Mouse (Mus musculus) hindbrain, postnatal 0 days (tissue): ENCODE measurements at regions not wholly inside any gene's neighbourhood (a gene's known extent, or its start where the extent isn't known, plus 50 kb on each side); places are given as distances from the start of the nearest gene placed in this dataset.

Source experiments
- ATAC-seq: fragments of 200-750 bp; cut with Nextera tagmentation; 2 replicates; pipeline ENCODE4 v1.8.0; 2017; ENCODE audit warnings: mild to moderate bottlenecking, moderate TSS enrichment, moderate library complexity
- DNase-seq: peaks from one replicate; pipeline ENCODE4 v3.0.0-alpha.2; 2015; ENCODE audit warnings: low spot score
- H3K27ac ChIP-seq: fragments of 300-500 bp; sonication (generic); 2 replicates; pipeline ENCODE4 v1.5.1; 2014; ENCODE audit warnings: mild to moderate bottlenecking
- H3K27me3 ChIP-seq: fragments of 300-500 bp; sonication (generic); 2 replicates; pipeline ENCODE4 v1.6.1; 2014; ENCODE audit warnings: low read length, mixed read lengths; ENCODE audit not compliant: insufficient read depth
- H3K36me3 ChIP-seq: fragments of 300-500 bp; sonication (generic); 2 replicates; pipeline ENCODE4 v1.6.1; 2014; ENCODE audit warnings: low read length, mixed read lengths; ENCODE audit not compliant: insufficient read depth
- H3K4me1 ChIP-seq: fragments of 300-500 bp; sonication (generic); 2 replicates; pipeline ENCODE4 v1.6.1; 2014; ENCODE audit warnings: antibody characterized with exemption, low read length, mixed read lengths; ENCODE audit not compliant: insufficient read depth
- H3K4me2 ChIP-seq: fragments of 300-500 bp; sonication (generic); 2 replicates; pipeline ENCODE4 v1.6.1; 2014; ENCODE audit warnings: low read depth, mild to moderate bottlenecking, low read length, moderate library complexity, mixed read lengths
- H3K4me3 ChIP-seq: fragments of 300-500 bp; sonication (generic); 2 replicates; pipeline ENCODE4 v1.5.1; 2014; ENCODE audit warnings: low read length
- H3K9ac ChIP-seq: fragments of 300-500 bp; sonication (generic); replicated peaks from 2 replicates; pipeline ENCODE4 v1.6.1; 2014; ENCODE audit warnings: mild to moderate bottlenecking, low read length, moderate library complexity, mixed read lengths
- H3K9me3 ChIP-seq: fragments of 300-500 bp; sonication (generic); 2 replicates; pipeline ENCODE4 v1.6.1; 2016; ENCODE audit warnings: low read length, mixed read lengths
- CTCF ChIP-seq: IDR thresholded peaks from 2 replicates; pipeline ENCODE4 v1.5.1; 2016; ENCODE audit warnings: antibody characterized with exemption, control low read depth, low read depth
- WGBS: fragments of 180-500 bp; shearing (Covaris S2); extraction: QIAGEN DNeasy Blood & Tissue Kit; methylation state at CpG from one replicate; pipeline ENCODE4 v1.1.7; 2014; 5-methylcytosine and 5-hydroxymethylcytosine counted together

DNA sequence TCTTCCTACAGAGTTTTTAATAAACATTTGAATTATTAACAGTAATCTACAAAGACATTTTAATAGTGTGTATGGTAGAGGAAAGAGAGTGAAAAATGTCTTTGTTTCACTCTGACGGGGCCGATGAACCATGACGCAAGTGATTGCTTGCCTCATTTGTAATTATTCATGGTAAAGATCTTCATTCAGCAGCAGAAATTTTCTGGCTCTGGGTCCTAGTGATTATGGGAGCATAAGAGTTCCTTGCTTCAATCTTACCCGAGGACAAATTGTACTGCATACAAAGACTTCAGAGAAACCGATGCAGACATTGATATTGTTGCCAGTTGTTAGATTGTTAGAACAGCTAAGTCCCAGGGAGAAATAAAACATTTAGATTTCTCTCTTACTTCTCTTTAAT, 1209.9 kb downstream of the Ntrk3 start:
- Histone ChIP-seq H3K9ac (no peak overlapping the region), H3K4me3 (no peak overlapping the region), H3K27me3 (no peaks in the 10 kb centered on the region), H3K4me1 (no peaks in the 10 kb centered on the region), H3K27ac (no peak overlapping the region), H3K4me2 (no peak overlapping the region), H3K36me3 (no peaks in the 10 kb centered on the region), H3K9me3 (no peaks in the 10 kb centered on the region)
- ATAC-seq (no peak), DNase-seq (no peak)
- WGBS: 18% methylated on average over 5 of the region's 5 CpGs
- TF ChIP-seq CTCF: no peak

- Histone ChIP-seq H3K27ac (no peak overlapping the region), H3K4me3 (no peak overlapping the region), H3K9ac (no peak overlapping the region), H3K36me3 (no peaks in the 10 kb centered on the region), H3K9me3 (no peaks in the 10 kb centered on the region), H3K27me3 (no peaks in the 10 kb centered on the region), H3K4me2 (no peak overlapping the region), H3K4me1 (no peaks in the 10 kb centered on the region)
- 52% methylated on average over 2 of the region's 2 CpGs for WGBS
- ATAC-seq (no peak), DNase-seq (no peak)
- no peak for TF ChIP-seq CTCF
These were observed 1228.2 kb downstream of the Ntrk3 start for GRCm38 (mm10) chr7:77509586-77509985.

DNA sequence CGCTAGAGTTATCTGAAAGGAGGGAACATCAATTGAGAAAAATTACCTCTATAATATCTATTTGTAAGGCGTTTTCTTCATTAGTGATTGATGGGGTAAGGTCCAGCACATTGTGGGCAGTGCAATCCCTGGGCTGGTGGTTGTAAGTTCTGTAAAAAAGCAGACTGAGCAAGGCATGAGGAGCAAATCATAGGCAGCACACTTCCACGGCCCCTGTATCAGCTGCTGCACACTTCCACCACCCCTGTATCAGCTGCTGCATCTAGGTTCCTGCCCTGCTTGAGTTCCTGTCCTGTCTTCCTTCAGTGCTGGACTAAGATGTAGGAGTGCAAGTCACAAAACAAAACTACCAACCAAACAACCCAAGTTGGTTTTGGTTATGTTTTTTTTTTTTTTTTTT, 1230.2 kb downstream of the Ntrk3 start:
- WGBS: 86% methylated on average over 3 of the region's 3 CpGs
- H3K9ac ChIP-seq: no peak overlapping the region
- no peaks in the 10 kb centered on the region for H3K36me3 ChIP-seq
- DNase-seq (no peak), ATAC-seq (no peak)
- no peak for TF ChIP-seq CTCF
- no peaks in the 10 kb centered on the region for H3K4me1 ChIP-seq
- no peaks in the 10 kb centered on the region for H3K27me3 ChIP-seq
- H3K4me2 ChIP-seq: no peak overlapping the region
- no peak overlapping the region for H3K4me3 ChIP-seq
- H3K9me3 ChIP-seq: no peaks in the 10 kb centered on the region
- no peak overlapping the region for H3K27ac ChIP-seq

- DNase-seq: no peak
- no peaks in the 10 kb centered on the region for H3K27me3 ChIP-seq
- no peak overlapping the region for H3K4me3 ChIP-seq
- H3K4me1 ChIP-seq: no peaks in the 10 kb centered on the region
- H3K9me3 ChIP-seq: no peaks in the 10 kb centered on the region
- WGBS: 72% methylated on average over 4 of the region's 4 CpGs
- H3K4me2 ChIP-seq: no peak overlapping the region
- ATAC-seq: no peak
- H3K36me3 ChIP-seq: no peaks in the 10 kb centered on the region
- H3K27ac ChIP-seq: no peak overlapping the region
- no peak overlapping the region for H3K9ac ChIP-seq
- TF ChIP-seq CTCF: no peak
These were observed 1235.2 kb downstream of the Ntrk3 start for GRCm38 (mm10) chr7:77502608-77503007.

GRCm38 (mm10) chr7:77495066-77495465, 1242.7 kb downstream of the Ntrk3 start:
- ATAC-seq (no peak), DNase-seq (no peak)
- no peak for TF ChIP-seq CTCF

DNA sequence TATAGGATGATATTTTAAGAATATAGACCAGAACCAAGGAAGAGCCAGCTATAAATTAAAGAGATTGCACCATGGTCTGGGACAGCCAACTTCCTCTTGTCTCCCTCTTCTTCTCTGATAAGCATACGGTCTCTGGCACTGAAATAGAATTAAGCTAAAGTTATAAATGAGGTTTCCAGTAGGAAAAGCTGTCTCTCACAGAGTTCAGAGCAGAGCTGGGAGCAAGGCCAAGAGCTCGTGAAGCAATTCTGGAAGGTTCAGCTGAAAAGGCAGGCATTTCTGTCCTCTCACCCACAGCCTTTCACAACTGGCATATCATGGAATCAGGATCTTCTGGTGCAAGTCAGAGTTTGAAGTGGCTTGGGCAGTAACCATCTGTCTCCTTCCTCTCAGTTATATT, 1247.8 kb downstream of the Agbl1 start:
- ATAC-seq (no peak), DNase-seq (peak; percentile 11)
- no peak overlapping the region for H3K27ac ChIP-seq
- no peaks in the 10 kb centered on the region for H3K36me3 ChIP-seq
- no peaks in the 10 kb centered on the region for H3K27me3 ChIP-seq
- no peak overlapping the region for H3K9ac ChIP-seq
- WGBS: 42% methylated on average over 2 of the region's 2 CpGs
- no peak overlapping the region for H3K4me2 ChIP-seq
- no peak overlapping the region for H3K4me3 ChIP-seq
- TF ChIP-seq CTCF: no peak
- H3K4me1 ChIP-seq: no peaks in the 10 kb centered on the region
- no peaks in the 10 kb centered on the region for H3K9me3 ChIP-seq

More at GRCm38 (mm10) chr7:77495066-77495465, 1242.7 kb downstream of the Ntrk3 start:
- no peaks in the 10 kb centered on the region for H3K36me3 ChIP-seq
- H3K9me3 ChIP-seq: no peaks in the 10 kb centered on the region
- WGBS: 90% methylated on average over 3 of the region's 3 CpGs
- H3K27me3 ChIP-seq: no peaks in the 10 kb centered on the region
- no peaks in the 10 kb centered on the region for H3K4me1 ChIP-seq
- H3K27ac ChIP-seq: no peak overlapping the region
- H3K4me3 ChIP-seq: no peak overlapping the region
- H3K9ac ChIP-seq: no peak overlapping the region
- H3K4me2 ChIP-seq: no peak overlapping the region

GRCm38 (mm10) chr7:77446052-77446367, 1216.3 kb downstream of the Agbl1 start:
- H3K9ac ChIP-seq: no peak overlapping the region

More at GRCm38 (mm10) chr7:77446052-77446367, 1216.3 kb downstream of the Agbl1 start:
- DNase-seq: no peak
- H3K27ac ChIP-seq: no peak overlapping the region
- WGBS: 36% methylated on average over 2 of the region's 2 CpGs
- no peak overlapping the region for H3K4me3 ChIP-seq
- H3K4me1 ChIP-seq: no peaks in the 10 kb centered on the region; the same call in 1 of the 2 replicates
- 0 out of 2 replicates have a peak, but pooled peaks have one; percentile 21 for ATAC-seq
- H3K36me3 ChIP-seq: no peaks in the 10 kb centered on the region
- H3K4me2 ChIP-seq: no peak overlapping the region
- no peaks in the 10 kb centered on the region for H3K9me3 ChIP-seq
- no peak for TF ChIP-seq CTCF
- H3K27me3 ChIP-seq: no peaks in the 10 kb centered on the region
